Mouse (Mus musculus): ENCODE data around the gene 4430402I18Rik. TPM values are rescaled to one million over a fixed set of nuclear protein-coding genes. Genes with fewer than 3 reads are reported as not detected.

4430402I18Rik gene
- polyA plus RNA-seq, 1 experiment from 2014 or later = 0.96 TPM

DNA sequence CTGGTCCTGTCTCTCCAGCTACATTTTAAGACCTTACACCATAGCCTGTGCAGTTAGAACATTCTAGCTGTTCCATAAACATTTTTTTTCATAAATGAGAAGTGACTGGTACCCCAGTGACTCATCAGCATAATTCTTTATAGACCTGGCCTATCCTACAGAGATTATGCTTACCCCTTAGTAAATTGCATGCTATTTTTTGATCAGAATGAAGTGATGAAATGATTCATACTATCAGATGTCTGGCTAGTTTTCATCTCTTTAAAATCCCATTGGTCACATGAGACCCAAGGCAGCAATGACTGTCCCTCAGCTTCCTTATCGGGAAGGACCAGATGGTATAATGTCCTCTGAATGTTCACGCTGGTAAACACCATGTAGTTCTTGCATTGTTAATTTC lies 66.8 kb downstream of the 4430402I18Rik start:
- Histone ChIP-seq H3K9ac (replicated peaks; ENCODE audit: low read length) (no peak overlapping the region), H3K36me3 (ENCODE audit: control insufficient read depth, insufficient read depth, low read length) (no peaks in the 10 kb centered on the region), H3K9me3 (ENCODE audit: control insufficient read depth, low read length) (no peaks in the 10 kb centered on the region), H3K4me1 (ENCODE audit: control insufficient read depth, insufficient read depth, low read length) (no peaks in the 10 kb centered on the region), H3K4me3 (replicated peaks; ENCODE audit: low read depth, low read length) (no peak overlapping the region), H3K4me2 (ENCODE audit: low read length) (no peak overlapping the region), H3K27me3 (ENCODE audit: control insufficient read depth, insufficient read depth, low read length) (no peaks in the 10 kb centered on the region), H3K27ac (replicated peaks; ENCODE audit: low read depth, low read length) (no peak overlapping the region)
- DNase-seq (no peak), ATAC-seq (ENCODE audit: low FRiP score, low TSS enrichment) (no peak)
- 87% methylated on average over 2 of the region's 2 CpGs for WGBS

DNA sequence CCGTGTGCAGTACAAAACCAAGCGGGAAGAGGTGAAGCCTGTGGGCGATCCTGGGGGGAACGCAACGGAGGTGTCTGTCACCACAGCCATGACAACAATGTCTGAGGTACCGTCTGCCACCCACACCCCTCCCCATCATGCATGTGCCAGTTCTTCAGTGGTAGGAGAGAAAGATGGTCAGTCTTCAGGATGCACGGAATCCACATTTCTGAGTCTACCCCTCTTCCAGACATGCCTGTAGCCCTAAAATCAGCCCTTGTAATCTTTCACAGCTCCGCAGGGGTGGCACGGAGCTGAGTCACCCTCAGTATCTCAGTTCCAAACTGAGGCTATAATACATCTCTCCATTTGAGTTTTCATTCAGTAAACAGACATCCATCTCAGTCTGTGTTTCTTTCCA lies 70.1 kb downstream of the 4430402I18Rik start:
- H3K4me2 ChIP-seq (ENCODE audit: low read length) = no peak overlapping the region
- 86% methylated on average over 9 of the region's 9 CpGs for WGBS
- H3K4me3 ChIP-seq (replicated peaks; ENCODE audit: low read depth, low read length) = no peak overlapping the region
- H3K9ac ChIP-seq (replicated peaks; ENCODE audit: low read length) = no peak overlapping the region
- no peaks in the 10 kb centered on the region for H3K9me3 ChIP-seq (ENCODE audit: control insufficient read depth, low read length)
- DNase-seq = no peak
- H3K27ac ChIP-seq (replicated peaks; ENCODE audit: low read depth, low read length) = no peak overlapping the region
- H3K4me1 ChIP-seq (ENCODE audit: control insufficient read depth, insufficient read depth, low read length) = no peaks in the 10 kb centered on the region
- H3K36me3 ChIP-seq (ENCODE audit: control insufficient read depth, insufficient read depth, low read length) = no peaks in the 10 kb centered on the region
- ATAC-seq (ENCODE audit: low FRiP score, low TSS enrichment) = no peak
- H3K27me3 ChIP-seq (ENCODE audit: control insufficient read depth, insufficient read depth, low read length) = no peaks in the 10 kb centered on the region

DNA sequence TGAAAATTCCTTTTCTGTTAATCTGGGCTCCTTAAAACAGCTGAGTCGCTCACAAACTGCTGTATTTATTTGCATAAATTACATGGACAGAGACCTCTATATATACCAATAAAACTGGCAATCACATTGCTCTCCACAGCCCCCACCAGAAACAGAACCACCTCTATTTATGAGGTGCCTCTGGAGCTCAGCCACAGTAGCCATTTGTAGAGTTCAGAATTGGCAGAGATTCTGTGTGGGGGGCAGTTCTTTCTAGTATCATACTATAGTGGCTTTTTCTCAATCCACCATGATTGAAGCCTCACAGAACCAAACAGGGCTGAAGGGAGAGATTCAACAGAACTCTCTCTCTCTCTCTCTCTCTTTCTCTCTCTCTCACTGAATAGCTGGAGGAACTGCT lies 71.0 kb downstream of the 4430402I18Rik start:
- no peaks in the 10 kb centered on the region for H3K27me3 ChIP-seq (ENCODE audit: control insufficient read depth, insufficient read depth, low read length)
- ATAC-seq (ENCODE audit: low FRiP score, low TSS enrichment) (no peak), DNase-seq (no peak)

DNA sequence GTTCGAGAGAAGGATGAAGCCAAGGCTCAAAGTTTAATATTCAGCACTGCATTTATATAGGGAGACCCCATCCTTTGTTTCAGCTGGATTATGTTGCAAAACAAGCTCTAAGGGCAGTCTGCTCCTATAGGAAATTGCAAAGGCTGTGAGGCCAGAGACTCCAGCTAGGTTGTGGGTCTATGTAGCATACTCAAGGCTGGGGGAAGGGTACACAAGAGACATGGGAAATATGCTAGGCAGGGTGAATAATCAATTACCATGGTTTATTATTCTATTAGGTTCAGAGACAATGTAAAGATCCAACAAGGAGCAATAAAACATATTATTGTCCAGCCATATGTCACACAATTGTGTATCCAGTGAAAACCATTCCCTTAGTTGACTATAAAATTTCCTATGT lies 75.7 kb downstream of the 4430402I18Rik start:
- Histone ChIP-seq H3K4me2 (ENCODE audit: low read length) (no peak overlapping the region), H3K4me1 (ENCODE audit: control insufficient read depth, insufficient read depth, low read length) (no peaks in the 10 kb centered on the region), H3K9me3 (ENCODE audit: control insufficient read depth, low read length) (no peaks in the 10 kb centered on the region), H3K27me3 (ENCODE audit: control insufficient read depth, insufficient read depth, low read length) (no peaks in the 10 kb centered on the region), H3K27ac (replicated peaks; ENCODE audit: low read depth, low read length) (no peak overlapping the region), H3K36me3 (ENCODE audit: control insufficient read depth, insufficient read depth, low read length) (no peaks in the 10 kb centered on the region), H3K4me3 (replicated peaks; ENCODE audit: low read depth, low read length) (no peak overlapping the region), H3K9ac (replicated peaks; ENCODE audit: low read length) (no peak overlapping the region)
- no peak for ATAC-seq (ENCODE audit: low FRiP score, low TSS enrichment)
- WGBS = 86% methylated on average over 1 of the region's 1 CpGs
- no peak for DNase-seq

More for the DNA sequence above, 71.0 kb downstream of the 4430402I18Rik start:
- 34% methylated on average over 1 of the region's 1 CpGs for WGBS
- no peak overlapping the region for H3K4me2 ChIP-seq (ENCODE audit: low read length)
- H3K4me3 ChIP-seq (replicated peaks; ENCODE audit: low read depth, low read length) = no peak overlapping the region
- H3K9ac ChIP-seq (replicated peaks; ENCODE audit: low read length) = no peak overlapping the region
- no peaks in the 10 kb centered on the region for H3K9me3 ChIP-seq (ENCODE audit: control insufficient read depth, low read length)
- no peaks in the 10 kb centered on the region for H3K36me3 ChIP-seq (ENCODE audit: control insufficient read depth, insufficient read depth, low read length)
- no peak overlapping the region for H3K27ac ChIP-seq (replicated peaks; ENCODE audit: low read depth, low read length)
- H3K4me1 ChIP-seq (ENCODE audit: control insufficient read depth, insufficient read depth, low read length) = no peaks in the 10 kb centered on the region

DNA sequence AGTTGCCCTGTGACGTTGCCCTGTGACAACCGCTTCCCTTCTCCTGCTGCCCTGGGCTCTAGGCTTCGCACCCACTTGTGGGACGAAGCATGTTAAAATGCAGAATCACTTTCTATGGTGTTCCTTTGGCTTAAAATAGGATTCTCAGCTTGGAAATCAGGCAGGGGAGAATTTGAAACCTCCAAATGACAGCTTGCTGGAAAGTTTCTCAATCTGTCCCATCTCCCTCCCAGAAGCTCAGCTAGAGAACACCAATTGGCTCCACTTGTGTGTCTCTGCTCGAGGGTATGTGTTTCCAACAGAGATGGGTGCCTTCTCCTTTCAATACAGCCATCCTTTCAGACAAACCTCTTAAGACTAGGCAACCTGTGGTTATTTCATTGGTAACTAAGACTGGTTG lies 76.4 kb downstream of the 4430402I18Rik start:
- Histone ChIP-seq H3K27me3 (ENCODE audit: control insufficient read depth, insufficient read depth, low read length) (no peaks in the 10 kb centered on the region), H3K9ac (replicated peaks; ENCODE audit: low read length) (no peak overlapping the region), H3K36me3 (ENCODE audit: control insufficient read depth, insufficient read depth, low read length) (no peaks in the 10 kb centered on the region), H3K4me1 (ENCODE audit: control insufficient read depth, insufficient read depth, low read length) (no peaks in the 10 kb centered on the region), H3K4me3 (replicated peaks; ENCODE audit: low read depth, low read length) (no peak overlapping the region), H3K27ac (replicated peaks; ENCODE audit: low read depth, low read length) (no peak overlapping the region), H3K4me2 (ENCODE audit: low read length) (no peak overlapping the region), H3K9me3 (ENCODE audit: control insufficient read depth, low read length) (no peaks in the 10 kb centered on the region)
- no peak for DNase-seq
- WGBS = 86% methylated on average over 5 of the region's 5 CpGs
- ATAC-seq (ENCODE audit: low FRiP score, low TSS enrichment) = no peak

DNA sequence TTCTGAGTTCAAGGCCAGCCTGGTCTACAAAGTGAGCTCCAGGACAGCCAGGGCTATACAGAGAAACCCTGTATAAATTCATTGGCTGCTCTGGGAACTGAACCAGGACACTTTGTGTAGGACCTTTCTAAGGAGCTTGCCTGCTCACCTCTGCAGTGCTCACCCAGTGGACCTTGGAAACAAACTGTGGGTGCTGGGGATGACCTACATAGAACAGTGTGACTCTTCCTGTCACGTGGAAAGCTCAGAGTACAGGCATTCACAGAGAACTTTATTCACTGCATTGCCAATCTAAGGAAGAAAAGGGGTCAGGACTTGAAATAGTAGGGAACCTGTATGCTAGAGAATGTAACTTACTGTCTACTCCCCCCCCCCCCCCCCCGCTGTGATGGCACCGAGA lies 78.3 kb downstream of the 4430402I18Rik start:
- DNase-seq (no peak), ATAC-seq (ENCODE audit: low FRiP score, low TSS enrichment) (no peak)
- H3K4me3 ChIP-seq (replicated peaks; ENCODE audit: low read depth, low read length) = no peak overlapping the region
- no peaks in the 10 kb centered on the region for H3K27me3 ChIP-seq (ENCODE audit: control insufficient read depth, insufficient read depth, low read length)
- WGBS = 86% methylated on average over 3 of the region's 3 CpGs
- no peaks in the 10 kb centered on the region for H3K9me3 ChIP-seq (ENCODE audit: control insufficient read depth, low read length)
- H3K36me3 ChIP-seq (ENCODE audit: control insufficient read depth, insufficient read depth, low read length) = no peaks in the 10 kb centered on the region
- no peak overlapping the region for H3K27ac ChIP-seq (replicated peaks; ENCODE audit: low read depth, low read length)
- H3K9ac ChIP-seq (replicated peaks; ENCODE audit: low read length) = no peak overlapping the region
- no peaks in the 10 kb centered on the region for H3K4me1 ChIP-seq (ENCODE audit: control insufficient read depth, insufficient read depth, low read length)
- H3K4me2 ChIP-seq (ENCODE audit: low read length) = no peak overlapping the region

DNA sequence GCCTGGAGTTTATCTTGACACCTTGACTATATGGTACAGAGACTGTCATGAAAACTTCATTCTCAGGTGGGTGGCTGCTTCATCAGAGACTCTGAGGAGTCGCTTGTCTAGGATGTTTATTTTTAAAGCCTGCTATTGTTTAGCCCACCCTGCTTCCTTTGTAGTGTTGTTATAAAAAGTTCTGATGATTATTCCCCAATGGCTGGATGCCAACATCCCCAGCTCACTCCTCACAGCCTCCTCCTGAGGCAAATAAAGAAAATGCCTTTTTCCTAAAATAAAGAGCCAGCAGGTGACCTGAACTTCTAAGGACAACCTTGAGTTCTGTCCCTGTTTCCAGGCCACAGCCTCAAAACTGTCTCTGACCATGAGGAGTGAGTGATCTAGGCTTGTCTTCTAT lies 79.1 kb downstream of the 4430402I18Rik start:
- H3K27me3 ChIP-seq (ENCODE audit: control insufficient read depth, insufficient read depth, low read length) = no peaks in the 10 kb centered on the region
- no peaks in the 10 kb centered on the region for H3K9me3 ChIP-seq (ENCODE audit: control insufficient read depth, low read length)
- H3K9ac ChIP-seq (replicated peaks; ENCODE audit: low read length) = no peak overlapping the region
- H3K27ac ChIP-seq (replicated peaks; ENCODE audit: low read depth, low read length) = no peak overlapping the region
- H3K36me3 ChIP-seq (ENCODE audit: control insufficient read depth, insufficient read depth, low read length) = no peaks in the 10 kb centered on the region
- 71% methylated on average over 1 of the region's 1 CpGs for WGBS
- DNase-seq = no peak
- no peak overlapping the region for H3K4me3 ChIP-seq (replicated peaks; ENCODE audit: low read depth, low read length)
- ATAC-seq (ENCODE audit: low FRiP score, low TSS enrichment) = no peak
- no peaks in the 10 kb centered on the region for H3K4me1 ChIP-seq (ENCODE audit: control insufficient read depth, insufficient read depth, low read length)
- H3K4me2 ChIP-seq (ENCODE audit: low read length) = no peak overlapping the region

DNA sequence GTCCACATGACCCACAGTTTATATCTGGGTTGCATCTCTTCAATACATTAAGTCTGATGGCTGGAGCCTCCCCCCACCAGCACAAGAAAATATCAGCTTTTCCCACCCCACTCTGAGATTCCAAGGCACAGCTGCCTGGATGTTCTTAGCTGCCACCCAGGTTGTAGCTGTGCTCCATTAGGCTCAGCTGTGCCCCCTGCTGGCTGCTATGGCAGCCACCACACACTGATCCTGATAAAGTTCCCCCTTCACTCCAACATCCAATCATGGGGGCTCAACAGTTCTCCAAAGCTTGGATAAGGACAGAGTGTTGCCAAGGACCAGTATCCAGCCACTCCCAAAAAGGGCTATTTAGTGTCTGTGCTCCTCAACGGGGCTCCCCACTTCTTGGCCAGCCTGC lies 84.5 kb downstream of the 4430402I18Rik start:
- WGBS = 69% methylated on average over 1 of the region's 1 CpGs
- Histone ChIP-seq H3K9me3 (ENCODE audit: control insufficient read depth, low read length) (no peaks in the 10 kb centered on the region), H3K4me2 (ENCODE audit: low read length) (no peak overlapping the region), H3K4me3 (replicated peaks; ENCODE audit: low read depth, low read length) (no peak overlapping the region), H3K27me3 (ENCODE audit: control insufficient read depth, insufficient read depth, low read length) (no peaks in the 10 kb centered on the region), H3K27ac (replicated peaks; ENCODE audit: low read depth, low read length) (no peak overlapping the region), H3K9ac (replicated peaks; ENCODE audit: low read length) (no peak overlapping the region), H3K4me1 (ENCODE audit: control insufficient read depth, insufficient read depth, low read length) (peaks cover 5% of the 10 kb centered on the region; the same call in 1 of the 2 replicates), H3K36me3 (ENCODE audit: control insufficient read depth, insufficient read depth, low read length) (no peaks in the 10 kb centered on the region)
- DNase-seq (peak; percentile 57), ATAC-seq (ENCODE audit: low FRiP score, low TSS enrichment) (no peak)

DNA sequence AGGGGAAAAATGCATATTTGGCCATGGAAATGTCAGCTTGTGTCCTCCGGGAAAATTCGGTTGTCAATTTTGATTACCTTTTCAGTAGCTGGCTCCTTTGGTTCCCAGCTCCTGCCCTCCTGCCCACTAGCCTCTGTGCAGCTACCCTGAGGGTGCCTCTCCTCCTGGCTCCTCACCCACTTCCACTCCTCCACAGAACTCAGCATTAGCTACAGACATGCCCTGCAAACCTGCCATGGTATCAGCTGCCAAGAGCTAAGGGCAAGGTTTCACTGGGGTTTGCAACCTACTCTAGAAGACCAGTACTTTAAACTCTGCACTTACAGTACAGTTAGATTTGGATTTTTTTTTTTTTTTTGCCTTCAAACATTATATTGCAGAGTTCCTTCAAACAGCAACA lies 88.1 kb downstream of the 4430402I18Rik start:
- 85% methylated on average over 2 of the region's 2 CpGs for WGBS
- Histone ChIP-seq H3K9ac (replicated peaks; ENCODE audit: low read length) (no peak overlapping the region), H3K27ac (replicated peaks; ENCODE audit: low read depth, low read length) (no peak overlapping the region), H3K9me3 (ENCODE audit: control insufficient read depth, low read length) (no peaks in the 10 kb centered on the region), H3K4me1 (ENCODE audit: control insufficient read depth, insufficient read depth, low read length) (peaks cover 5% of the 10 kb centered on the region; the same call in 1 of the 2 replicates), H3K27me3 (ENCODE audit: control insufficient read depth, insufficient read depth, low read length) (no peaks in the 10 kb centered on the region), H3K4me3 (replicated peaks; ENCODE audit: low read depth, low read length) (no peak overlapping the region), H3K36me3 (ENCODE audit: control insufficient read depth, insufficient read depth, low read length) (no peaks in the 10 kb centered on the region), H3K4me2 (ENCODE audit: low read length) (no peak overlapping the region)
- ATAC-seq (ENCODE audit: low FRiP score, low TSS enrichment) = no peak
- peak; percentile 7 for DNase-seq

All from midbrain, embryonic 14.5 days (tissue).